Mouse (Mus musculus): Measurements from ENCODE around the gene Ripply3. TPM values are rescaled to one million over a fixed set of nuclear protein-coding genes. Genes with fewer than 3 reads are reported as not detected.

Gene Ripply3
- total and polyA plus RNA-seq, 2 experiments from 2014 or later: 0.14 to 0.54 TPM

- H3K9me3 ChIP-seq (ENCODE audit: low read length): no peaks in the 10 kb centered on the region
- no peak for TF ChIP-seq CTCF (IDR thresholded peaks at IDR 0.05; ENCODE audit: low read depth)
- no peak for DNase-seq
- H3K27me3 ChIP-seq (ENCODE audit: insufficient read depth, low read length): no peaks in the 10 kb centered on the region
- 91% methylated on average over 3 of the region's 3 CpGs for WGBS
- H3K4me2 ChIP-seq (ENCODE audit: low read depth): no peak overlapping the region
- no peak overlapping the region for H3K4me3 ChIP-seq (ENCODE audit: low read depth, low read length)
- no peak overlapping the region for H3K9ac ChIP-seq
- H3K27ac ChIP-seq (ENCODE audit: low read depth, low read length): no peak overlapping the region
- H3K4me1 ChIP-seq (ENCODE audit: insufficient read depth): peaks cover 2% of the 10 kb centered on the region; the same call in 1 of the 2 replicates
- H3K36me3 ChIP-seq (ENCODE audit: insufficient read depth): no peaks in the 10 kb centered on the region
- ATAC-seq: no peak
Measured at GRCm38 (mm10) chr16:94358091-94358490, 29.9 kb downstream of the Ripply3 start.

GRCm38 (mm10) chr16:94360578-94361350, 32.5 kb downstream of the Ripply3 start:
- Histone ChIP-seq H3K27me3 (ENCODE audit: insufficient read depth, low read length) (no peaks in the 10 kb centered on the region), H3K36me3 (ENCODE audit: insufficient read depth) (peaks cover 8% of the 10 kb centered on the region; the same call in 1 of the 2 replicates), H3K4me3 (ENCODE audit: low read depth, low read length) (no peak overlapping the region), H3K27ac (ENCODE audit: low read depth, low read length) (no peak overlapping the region), H3K4me1 (ENCODE audit: insufficient read depth) (peaks cover 2% of the 10 kb centered on the region; the same call in 1 of the 2 replicates), H3K9ac (no peak overlapping the region), H3K4me2 (ENCODE audit: low read depth) (no peak overlapping the region), H3K9me3 (ENCODE audit: low read length) (no peaks in the 10 kb centered on the region)
- no peak for TF ChIP-seq CTCF (IDR thresholded peaks at IDR 0.05; ENCODE audit: low read depth)
- no peak for DNase-seq
- no peak for ATAC-seq
- WGBS: 87% methylated on average over 13 of the region's 13 CpGs

DNA sequence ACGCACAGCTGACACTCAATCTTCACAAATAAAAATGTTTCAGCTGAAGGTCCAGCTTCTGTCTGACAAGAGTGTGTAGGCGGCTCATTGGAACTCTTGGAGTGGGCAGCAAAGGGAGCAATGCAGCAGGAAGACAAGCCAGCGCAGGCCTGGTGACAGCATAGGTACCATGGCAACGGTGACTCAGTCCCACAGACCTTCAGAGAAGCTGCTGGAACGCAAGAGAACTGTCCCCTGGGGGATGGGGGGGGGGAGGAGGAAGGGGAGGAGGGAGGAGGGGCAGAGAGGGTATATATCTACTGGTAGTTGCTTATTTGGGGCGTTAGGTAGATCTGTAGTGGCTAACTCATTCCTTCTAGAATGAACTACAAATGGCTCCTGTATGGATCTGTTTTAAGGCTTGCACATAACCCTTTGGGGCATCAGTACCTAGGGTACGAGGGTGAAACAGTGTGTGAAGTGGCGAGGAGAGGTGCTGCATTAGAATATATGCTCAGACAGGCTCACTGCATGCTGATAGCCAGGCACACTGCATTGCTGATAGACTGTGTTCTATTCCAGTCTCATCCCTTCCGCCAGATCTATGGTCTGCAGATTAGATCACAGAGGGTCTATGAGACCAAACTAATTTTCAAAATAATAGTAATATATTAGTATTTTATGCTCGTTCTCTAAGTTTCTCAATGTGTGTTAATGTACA, 34.1 kb downstream of the Ripply3 start:
- peak; percentile 60 for DNase-seq
- H3K27ac ChIP-seq (ENCODE audit: low read depth, low read length): no peak overlapping the region
- no peak overlapping the region for H3K9ac ChIP-seq
- no peak overlapping the region for H3K4me2 ChIP-seq (ENCODE audit: low read depth)
- H3K9me3 ChIP-seq (ENCODE audit: low read length): no peaks in the 10 kb centered on the region
- peaks cover 2% of the 10 kb centered on the region; the same call in 1 of the 2 replicates for H3K4me1 ChIP-seq (ENCODE audit: insufficient read depth)
- ATAC-seq: peak; percentile 73
- TF ChIP-seq CTCF (IDR thresholded peaks at IDR 0.05; ENCODE audit: low read depth): no peak
- WGBS: 48% methylated on average over 10 of the region's 10 CpGs
- H3K4me3 ChIP-seq (ENCODE audit: low read depth, low read length): no peak overlapping the region
- peaks cover 8% of the 10 kb centered on the region; the same call in 1 of the 2 replicates for H3K36me3 ChIP-seq (ENCODE audit: insufficient read depth)
- H3K27me3 ChIP-seq (ENCODE audit: insufficient read depth, low read length): no peaks in the 10 kb centered on the region

- Histone ChIP-seq H3K4me3 (ENCODE audit: low read depth, low read length) (no peak overlapping the region), H3K9me3 (ENCODE audit: low read length) (no peaks in the 10 kb centered on the region), H3K9ac (no peak overlapping the region), H3K36me3 (ENCODE audit: insufficient read depth) (peaks cover 8% of the 10 kb centered on the region; the same call in 1 of the 2 replicates), H3K4me1 (ENCODE audit: insufficient read depth) (peaks cover 4% of the 10 kb centered on the region), H3K27ac (ENCODE audit: low read depth, low read length) (no peak overlapping the region), H3K27me3 (ENCODE audit: insufficient read depth, low read length) (no peaks in the 10 kb centered on the region), H3K4me2 (ENCODE audit: low read depth) (no peak overlapping the region)
- 94% methylated on average over 4 of the region's 4 CpGs for WGBS
- no peak for TF ChIP-seq CTCF (IDR thresholded peaks at IDR 0.05; ENCODE audit: low read depth)
- DNase-seq (no peak), ATAC-seq (no peak)
Measured at GRCm38 (mm10) chr16:94363814-94364213, 35.6 kb downstream of the Ripply3 start.

DNA sequence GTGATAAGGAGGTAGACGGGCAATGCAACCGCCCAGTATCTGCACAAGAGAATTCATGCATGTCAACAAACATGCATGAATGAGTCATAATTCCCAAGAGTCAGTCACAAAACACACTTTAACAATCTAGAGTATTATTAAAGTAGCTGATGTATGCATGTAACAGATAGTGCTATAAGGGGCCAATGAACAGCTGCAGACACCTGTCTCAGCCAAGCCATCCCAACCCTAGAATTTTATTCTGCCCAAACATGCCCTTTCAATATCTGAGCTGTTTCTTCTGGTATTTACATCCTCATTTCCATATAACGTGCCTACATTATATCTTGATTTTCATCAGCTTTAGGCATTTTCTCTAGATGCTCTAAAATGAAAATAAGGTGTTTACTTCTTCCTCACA, 37.2 kb downstream of the Ripply3 start:
- WGBS: 92% methylated on average over 3 of the region's 3 CpGs
- Histone ChIP-seq H3K4me2 (ENCODE audit: low read depth) (no peak overlapping the region), H3K9me3 (ENCODE audit: low read length) (no peaks in the 10 kb centered on the region)

DNA sequence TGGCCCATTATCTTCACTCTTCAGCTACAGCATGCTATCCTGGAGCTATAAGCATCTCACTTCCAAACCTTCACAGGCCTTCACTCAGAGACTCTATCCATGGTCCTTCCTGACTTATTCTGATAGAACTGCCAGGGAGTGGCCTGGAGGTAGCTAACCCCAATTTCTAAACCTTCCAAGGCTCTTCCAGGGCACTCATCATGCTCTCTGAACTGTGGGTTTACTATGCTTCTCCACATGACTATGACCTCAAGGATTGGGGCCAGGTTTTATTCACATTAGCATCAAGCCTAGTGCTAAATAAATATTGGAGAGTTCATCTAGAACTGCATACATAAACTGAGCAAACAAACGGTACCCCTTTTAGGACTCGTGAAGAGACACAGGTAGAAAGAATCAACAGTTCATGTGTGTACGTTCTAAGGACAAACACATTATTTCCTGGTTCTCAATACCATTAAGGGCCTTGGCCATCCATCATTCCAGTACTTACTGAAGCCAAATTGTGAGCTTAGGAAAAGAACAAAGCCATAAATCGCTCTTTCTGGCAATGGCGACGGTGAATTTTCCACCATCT, 41.5 kb downstream of the Ripply3 start:
- peaks cover 2% of the 10 kb centered on the region; the same call in 1 of the 2 replicates for H3K36me3 ChIP-seq (ENCODE audit: insufficient read depth)
- WGBS: 4% methylated on average over 6 of the region's 6 CpGs
- no peak for ATAC-seq
- H3K27ac ChIP-seq (ENCODE audit: low read depth, low read length): peak overlapping the region; percentile 100
- H3K4me2 ChIP-seq (ENCODE audit: low read depth): peak overlapping the region; percentile 72
- no peaks in the 10 kb centered on the region for H3K27me3 ChIP-seq (ENCODE audit: insufficient read depth, low read length)
- peak overlapping the region; percentile 99 for H3K4me3 ChIP-seq (ENCODE audit: low read depth, low read length)
- peak overlapping the region; percentile 100 for H3K9ac ChIP-seq
- no peaks in the 10 kb centered on the region for H3K9me3 ChIP-seq (ENCODE audit: low read length)
- no peak for DNase-seq
- no peak for TF ChIP-seq CTCF (IDR thresholded peaks at IDR 0.05; ENCODE audit: low read depth)
- peaks cover 17% of the 10 kb centered on the region; the same call in 1 of the 2 replicates for H3K4me1 ChIP-seq (ENCODE audit: insufficient read depth)

More for the DNA sequence above, 37.2 kb downstream of the Ripply3 start:
- ATAC-seq (no peak), DNase-seq (no peak)
- H3K27ac ChIP-seq (ENCODE audit: low read depth, low read length): no peak overlapping the region
- TF ChIP-seq CTCF (IDR thresholded peaks at IDR 0.05; ENCODE audit: low read depth): no peak
- no peak overlapping the region for H3K4me3 ChIP-seq (ENCODE audit: low read depth, low read length)
- peaks cover 13% of the 10 kb centered on the region for H3K4me1 ChIP-seq (ENCODE audit: insufficient read depth)
- no peak overlapping the region for H3K9ac ChIP-seq
- H3K36me3 ChIP-seq (ENCODE audit: insufficient read depth): peaks cover 8% of the 10 kb centered on the region; the same call in 1 of the 2 replicates
- H3K27me3 ChIP-seq (ENCODE audit: insufficient read depth, low read length): no peaks in the 10 kb centered on the region
